Comparison of ENCODE assay signal across 13 mouse cellular contexts in the genomic region with DNA sequence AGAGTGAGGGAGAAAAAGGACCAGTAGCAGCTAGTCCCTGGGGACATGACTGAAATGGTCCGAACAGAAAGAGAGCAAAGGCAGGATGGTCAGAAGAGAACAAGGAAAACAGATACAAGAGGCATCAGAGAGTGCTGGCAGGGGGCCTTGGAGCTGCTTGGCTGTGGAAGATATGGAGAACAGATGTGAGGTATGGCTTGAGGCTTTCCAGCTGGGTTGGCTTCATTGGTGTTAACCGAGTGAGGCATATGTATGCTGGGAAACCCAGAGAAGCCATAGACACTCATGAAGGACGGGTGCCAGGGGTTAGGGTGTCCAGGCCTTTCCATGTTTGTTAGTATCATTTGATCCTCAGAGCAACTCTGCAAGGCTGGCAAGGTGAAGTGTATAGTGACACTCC.
"Had no signal": no experiment of that assay in that cellular context is flagged by ENCODE, and none has a peak within 500 bp of the region (broad histone marks: within the 10 kb centered on the region; RNA-seq: fewer than 3 reads in every experiment).

No protein-coding gene starts in this region.

- H3K27me3 ChIP-seq: intestine, embryonic 15.5 days; limb, embryonic 13.5 days; liver, embryonic 15.5 days had no signal

- H3K9me3 ChIP-seq: intestine, embryonic 15.5 days; limb, embryonic 13.5 days; liver, embryonic 15.5 days had no signal

- DNase-seq: kidney, adult 18-20 months; kidney, postnatal 10 days; kidney, postnatal 4 days; right cerebral cortex, postnatal 14 days; thymus, postnatal 36 days had no signal

- ATAC-seq: intestine, embryonic 15.5 days had no signal

- H3K4me1 ChIP-seq: intestine, embryonic 15.5 days; limb, embryonic 13.5 days; liver, embryonic 15.5 days; megakaryocyte, embryonic 14.5 days had no signal

- H3K9ac ChIP-seq: intestine, embryonic 15.5 days; limb, embryonic 13.5 days; liver, embryonic 15.5 days had no signal

- H3K4me3 ChIP-seq: intestine, embryonic 15.5 days; left cerebral cortex, adult 2 months; limb, embryonic 13.5 days; liver, embryonic 15.5 days; megakaryocyte, embryonic 14.5 days had no signal

- H3K27ac ChIP-seq: intestine, embryonic 15.5 days; left cerebral cortex, adult 2 months; limb, embryonic 13.5 days; liver, embryonic 15.5 days; macrophage had no signal

- H3K36me3 ChIP-seq: intestine, embryonic 15.5 days; limb, embryonic 13.5 days; liver, embryonic 15.5 days had no signal

- H3K4me2 ChIP-seq: intestine, embryonic 15.5 days; limb, embryonic 13.5 days; liver, embryonic 11.5 days; liver, embryonic 15.5 days; midbrain, embryonic 11.5 days had no signal
